Mouse (Mus musculus) lung, embryonic 15.5 days (tissue): ENCODE measurements around the gene Cd34. TPM values are rescaled to one million over a fixed set of nuclear protein-coding genes. Genes with fewer than 3 reads are reported as not detected.
A peak's percentile ranks its signal among the peaks of the same experiment; 100 is the strongest.

Source experiments
- ATAC-seq: fragments of 200-750 bp; cut with Nextera tagmentation; 2 replicates; pipeline ENCODE4 v1.8.0; 2017; ENCODE audit warnings: moderate number of reproducible peaks, borderline replicate concordance; ENCODE audit not compliant: low FRiP score, low TSS enrichment; ENCODE audit errors: extremely low read depth
- H3K27ac ChIP-seq: fragments of 300-500 bp; sonication (generic); 2 replicates; pipeline ENCODE4 v1.5.1; 2015; ENCODE audit warnings: moderate library complexity, mild to moderate bottlenecking, inconsistent platforms
- H3K27me3 ChIP-seq: fragments of 300-500 bp; sonication (generic); 2 replicates; pipeline ENCODE4 v1.6.1; 2015; ENCODE audit warnings: inconsistent platforms
- H3K36me3 ChIP-seq: fragments of 300-500 bp; sonication (generic); 2 replicates; pipeline ENCODE4 v1.6.1; 2015; ENCODE audit warnings: inconsistent platforms
- H3K4me1 ChIP-seq: fragments of 300-500 bp; sonication (generic); 2 replicates; pipeline ENCODE4 v1.6.1; 2015; ENCODE audit warnings: inconsistent platforms
- H3K4me2 ChIP-seq: fragments of 300-500 bp; sonication (generic); 2 replicates; pipeline ENCODE4 v1.6.1; 2015; ENCODE audit warnings: inconsistent platforms, mild to moderate bottlenecking, moderate library complexity
- H3K4me3 ChIP-seq: fragments of 300-500 bp; sonication (generic); 2 replicates; pipeline ENCODE4 v1.5.1; 2015; ENCODE audit warnings: mild to moderate bottlenecking, inconsistent platforms
- H3K9ac ChIP-seq: fragments of 300-500 bp; sonication (generic); 2 replicates; pipeline ENCODE4 v1.6.1; 2015; ENCODE audit warnings: inconsistent platforms
- H3K9me3 ChIP-seq: fragments of 300-500 bp; sonication (generic); 2 replicates; pipeline ENCODE4 v1.6.1; 2016; ENCODE audit warnings: inconsistent platforms
- WGBS: fragments of 180-500 bp; shearing (Covaris S2); methylation state at CpG from one replicate; pipeline ENCODE4 v1.1.7; 2015; 5-methylcytosine and 5-hydroxymethylcytosine counted together
- polyA plus RNA-seq: library from polyadenylated mRNA; unstranded; fragments of >200 nt; fragmentation: Nextera tagmentation; extraction: Ambion mirVana; gene quantifications from 2 replicates; pipeline ENCODE4 v1.2.1, GENCODE M21; 2015

Cd34 gene
- polyA plus RNA-seq, 1 experiment from 2014 or later = 183 TPM

DNA sequence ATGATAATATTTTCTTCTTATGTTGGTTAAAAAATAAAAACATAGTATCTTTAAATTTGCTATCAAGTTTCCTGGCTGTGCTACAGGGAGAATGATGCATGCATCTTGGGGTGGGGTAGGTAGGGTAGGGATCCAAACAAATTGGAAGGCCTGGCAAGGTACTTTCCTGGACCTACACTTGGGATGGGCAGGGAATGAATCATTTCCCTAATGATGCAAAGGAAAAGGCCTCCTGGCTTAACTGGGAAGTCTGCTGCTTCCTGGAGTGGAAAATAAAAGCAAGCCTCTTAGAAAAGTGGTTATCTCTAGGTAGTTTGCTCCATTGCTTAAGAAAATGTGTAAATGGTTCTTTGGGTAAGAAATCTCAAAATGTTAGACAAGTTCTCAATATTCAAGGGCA is 2.9 kb downstream of the Cd34 start:
- Histone ChIP-seq H3K36me3 (no peaks in the 10 kb centered on the region), H3K9me3 (no peaks in the 10 kb centered on the region), H3K4me3 (no peak overlapping the region), H3K4me1 (peaks cover 9% of the 10 kb centered on the region), H3K9ac (no peak overlapping the region), H3K27me3 (peaks cover 9% of the 10 kb centered on the region), H3K27ac (peak overlapping the region; percentile 35; the same call in 1 of the 2 replicates), H3K4me2 (peak overlapping the region; percentile 71)
- ATAC-seq = no peak

DNA sequence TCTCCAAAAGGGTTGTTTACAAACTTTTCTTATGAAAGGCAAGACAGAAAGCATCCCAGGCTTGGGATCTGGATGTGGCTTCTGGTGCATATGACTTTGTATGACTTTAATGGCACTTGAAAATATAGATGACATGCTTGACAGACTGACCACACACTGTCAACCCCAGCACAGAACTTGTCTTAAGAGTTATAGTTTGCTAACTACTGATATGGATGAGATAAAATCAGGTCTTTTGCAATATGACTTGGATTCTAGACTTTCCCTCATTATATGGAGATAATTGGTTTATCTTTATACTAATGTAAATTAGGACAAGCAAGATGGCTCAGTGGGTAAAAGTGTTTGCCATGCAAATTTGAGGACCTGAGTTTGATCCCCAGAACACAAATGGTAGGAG is 4.3 kb downstream of the Cd34 start:
- Histone ChIP-seq H3K9me3 (no peaks in the 10 kb centered on the region), H3K4me3 (no peak overlapping the region), H3K4me1 (peaks cover 7% of the 10 kb centered on the region; the same call in 1 of the 2 replicates), H3K36me3 (no peaks in the 10 kb centered on the region), H3K27me3 (peaks cover 9% of the 10 kb centered on the region), H3K27ac (no peak overlapping the region), H3K4me2 (peak overlapping the region; percentile 71), H3K9ac (no peak overlapping the region)
- no peak for ATAC-seq

DNA sequence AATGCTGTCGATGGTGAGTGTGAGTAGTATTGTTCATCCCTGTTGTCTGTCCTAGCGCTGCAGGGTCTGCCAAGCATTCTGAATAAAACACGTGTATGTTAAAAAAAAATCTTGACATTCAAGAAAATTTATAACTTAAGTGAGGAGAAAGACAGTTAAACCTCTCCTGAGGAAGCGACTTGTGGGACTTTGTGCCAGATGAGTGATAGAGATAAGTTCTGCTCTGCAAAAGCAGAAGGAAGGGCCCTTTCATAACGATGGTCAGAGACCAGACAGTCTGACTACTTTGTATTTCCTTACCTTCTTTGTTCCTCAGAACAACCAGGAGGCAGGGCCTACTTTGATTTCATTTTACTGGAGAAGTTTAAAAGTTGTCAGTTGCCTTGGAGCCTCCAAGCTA is 4.9 kb downstream of the Cd34 start:
- Histone ChIP-seq H3K9me3 (no peaks in the 10 kb centered on the region), H3K9ac (no peak overlapping the region), H3K27ac (no peak overlapping the region), H3K4me2 (peak overlapping the region; percentile 20; the same call in 1 of the 2 replicates), H3K36me3 (no peaks in the 10 kb centered on the region), H3K27me3 (peaks cover 7% of the 10 kb centered on the region), H3K4me3 (no peak overlapping the region), H3K4me1 (peaks cover 6% of the 10 kb centered on the region; the same call in 1 of the 2 replicates)
- ATAC-seq = no peak
- 63% methylated on average over 5 of the region's 5 CpGs for WGBS

DNA sequence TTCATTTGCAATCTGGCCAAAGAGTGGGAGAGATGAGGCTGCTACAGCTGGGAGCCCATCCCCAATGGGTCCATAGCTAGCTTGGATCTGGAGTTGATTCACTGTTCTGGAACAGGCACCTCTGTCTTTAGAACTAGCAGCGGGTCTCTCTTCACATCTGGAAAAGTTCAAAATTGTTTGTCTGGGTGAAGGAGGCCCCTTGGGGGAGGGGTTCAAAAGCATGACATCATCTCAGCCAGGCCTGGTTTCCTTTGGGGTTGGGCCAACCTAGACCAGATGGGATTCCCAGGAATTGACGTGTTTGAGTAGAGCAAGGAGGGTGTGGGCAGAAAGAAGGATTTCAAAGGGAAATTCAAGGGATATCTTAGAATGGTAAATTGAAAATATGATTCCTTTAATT is 6.8 kb downstream of the Cd34 start:
- no peak overlapping the region for H3K4me2 ChIP-seq
- ATAC-seq = no peak
- no peak overlapping the region for H3K27ac ChIP-seq
- no peaks in the 10 kb centered on the region for H3K9me3 ChIP-seq
- 35% methylated on average over 2 of the region's 2 CpGs for WGBS
- H3K9ac ChIP-seq = no peak overlapping the region
- no peaks in the 10 kb centered on the region for H3K36me3 ChIP-seq
- H3K27me3 ChIP-seq = no peaks in the 10 kb centered on the region
- H3K4me1 ChIP-seq = no peaks in the 10 kb centered on the region
- H3K4me3 ChIP-seq = no peak overlapping the region

DNA sequence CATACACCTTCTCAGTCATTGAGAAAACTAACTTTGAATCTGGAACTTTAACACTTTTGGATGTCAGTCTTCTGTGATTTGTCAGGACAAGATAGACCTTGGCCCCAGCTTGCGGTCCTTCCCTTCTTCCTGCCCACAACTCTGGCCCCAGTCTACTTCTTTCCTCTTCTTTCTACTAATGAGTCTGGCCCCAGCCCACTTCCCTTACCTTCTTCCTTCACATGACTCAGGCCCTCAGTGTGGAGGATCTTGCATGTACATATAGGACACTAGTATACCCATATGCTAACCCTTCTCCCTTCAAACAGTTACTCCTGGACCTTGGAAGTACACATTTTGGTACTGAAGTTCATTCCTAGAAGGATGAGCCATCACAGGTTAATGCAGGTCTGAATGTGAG is 7.8 kb downstream of the Cd34 start:
- no peaks in the 10 kb centered on the region for H3K36me3 ChIP-seq
- no peaks in the 10 kb centered on the region for H3K27me3 ChIP-seq
- no peak overlapping the region for H3K4me3 ChIP-seq
- H3K9me3 ChIP-seq = no peaks in the 10 kb centered on the region
- no peaks in the 10 kb centered on the region for H3K4me1 ChIP-seq
- no peak overlapping the region for H3K4me2 ChIP-seq
- 83% methylated on average over 1 of the region's 1 CpGs for WGBS
- H3K9ac ChIP-seq = no peak overlapping the region
- ATAC-seq = no peak
- H3K27ac ChIP-seq = no peak overlapping the region

DNA sequence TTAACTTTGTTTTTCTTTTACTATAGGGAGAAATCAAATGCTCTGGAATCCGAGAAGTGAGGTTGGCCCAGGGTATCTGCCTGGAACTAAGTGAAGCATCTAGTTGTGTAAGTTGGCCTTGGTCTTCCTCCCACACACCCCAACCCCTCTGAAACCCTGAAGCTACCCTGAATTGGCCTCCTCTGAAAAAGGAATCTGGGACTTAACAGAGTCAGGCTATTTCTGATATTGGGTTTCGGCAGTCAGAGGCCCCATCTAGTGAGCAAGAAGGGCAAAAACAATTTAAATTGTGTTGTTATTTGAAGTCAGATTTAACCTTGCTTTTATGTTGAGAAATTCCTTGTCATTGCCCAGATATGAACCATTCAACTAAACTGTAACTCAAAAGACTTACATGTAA is 12.3 kb downstream of the Cd34 start:
- H3K27me3 ChIP-seq = no peaks in the 10 kb centered on the region
- WGBS = 26% methylated on average over 2 of the region's 2 CpGs
- no peak for ATAC-seq
- no peak overlapping the region for H3K9ac ChIP-seq
- no peak overlapping the region for H3K4me2 ChIP-seq
- no peak overlapping the region for H3K4me3 ChIP-seq
- H3K36me3 ChIP-seq = no peaks in the 10 kb centered on the region
- H3K9me3 ChIP-seq = no peaks in the 10 kb centered on the region
- no peak overlapping the region for H3K27ac ChIP-seq
- H3K4me1 ChIP-seq = no peaks in the 10 kb centered on the region

DNA sequence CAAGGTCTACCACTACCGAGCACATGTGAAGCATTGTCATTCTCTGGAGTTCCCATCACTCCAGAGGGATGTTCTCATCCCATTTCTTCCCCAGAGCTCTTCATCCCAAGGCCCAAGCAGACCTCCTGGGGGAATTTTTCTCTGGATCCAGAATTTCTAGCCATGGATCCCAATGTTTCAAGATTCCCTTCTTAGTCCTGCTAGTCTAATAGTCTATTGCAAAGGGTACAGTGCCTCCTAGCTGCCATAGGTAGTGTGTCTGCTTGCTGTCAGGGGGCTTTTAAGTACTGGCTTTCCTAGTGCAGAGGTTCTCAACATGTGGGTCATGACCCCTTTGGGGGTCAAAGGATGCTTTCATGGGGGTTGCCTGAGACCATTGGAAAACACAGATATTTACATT is 14.3 kb downstream of the Cd34 start:
- Histone ChIP-seq H3K27me3 (no peaks in the 10 kb centered on the region), H3K4me2 (no peak overlapping the region), H3K4me3 (no peak overlapping the region), H3K4me1 (no peaks in the 10 kb centered on the region), H3K9me3 (no peaks in the 10 kb centered on the region), H3K27ac (no peak overlapping the region), H3K36me3 (no peaks in the 10 kb centered on the region), H3K9ac (no peak overlapping the region)
- no peak for ATAC-seq
- 85% methylated on average over 1 of the region's 1 CpGs for WGBS

DNA sequence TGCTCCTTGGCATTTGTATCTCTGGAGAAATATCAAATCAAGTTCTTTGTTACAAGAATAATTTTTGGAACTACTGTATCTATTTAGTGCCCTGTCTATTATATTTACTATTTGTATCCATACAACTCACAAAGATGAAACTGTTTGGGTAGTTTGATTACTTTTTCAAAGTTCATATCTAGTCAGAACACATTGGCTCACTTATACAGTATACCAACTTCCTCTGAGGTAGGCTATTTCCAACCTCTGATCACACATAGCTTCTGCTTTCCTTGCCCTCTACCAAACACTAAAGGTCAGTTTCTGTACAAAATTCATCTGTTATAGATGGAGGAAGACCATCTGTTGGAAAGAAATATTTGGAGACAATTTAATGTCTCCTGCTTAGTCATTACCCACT is 16.1 kb downstream of the Cd34 start:
- Histone ChIP-seq H3K9me3 (no peaks in the 10 kb centered on the region), H3K27ac (no peak overlapping the region), H3K9ac (no peak overlapping the region), H3K4me2 (no peak overlapping the region), H3K4me3 (no peak overlapping the region), H3K4me1 (no peaks in the 10 kb centered on the region), H3K27me3 (no peaks in the 10 kb centered on the region), H3K36me3 (no peaks in the 10 kb centered on the region)
- ATAC-seq = no peak

DNA sequence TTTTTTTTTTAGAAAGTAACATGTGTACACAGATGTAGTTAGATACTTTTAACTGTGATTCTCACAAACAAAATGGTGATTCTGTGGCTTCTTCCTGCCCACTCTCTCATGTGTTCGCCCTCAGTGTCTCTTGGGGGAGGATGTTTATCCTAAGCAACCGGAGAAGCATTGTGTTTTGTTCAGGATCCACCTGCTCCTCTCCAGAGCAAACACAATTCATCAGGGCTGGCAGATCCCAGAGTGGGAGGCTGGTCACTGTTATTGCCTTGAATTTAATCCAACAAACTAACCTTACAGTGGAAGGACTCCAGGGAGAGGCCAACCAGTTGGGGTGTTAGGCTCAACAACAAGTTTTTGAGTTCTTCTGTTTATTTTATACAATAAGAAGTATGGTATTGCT is 17.1 kb downstream of the Cd34 start:
- no peak overlapping the region for H3K27ac ChIP-seq
- ATAC-seq = 0 out of 2 replicates have a peak, but pooled peaks have one; percentile 27

DNA sequence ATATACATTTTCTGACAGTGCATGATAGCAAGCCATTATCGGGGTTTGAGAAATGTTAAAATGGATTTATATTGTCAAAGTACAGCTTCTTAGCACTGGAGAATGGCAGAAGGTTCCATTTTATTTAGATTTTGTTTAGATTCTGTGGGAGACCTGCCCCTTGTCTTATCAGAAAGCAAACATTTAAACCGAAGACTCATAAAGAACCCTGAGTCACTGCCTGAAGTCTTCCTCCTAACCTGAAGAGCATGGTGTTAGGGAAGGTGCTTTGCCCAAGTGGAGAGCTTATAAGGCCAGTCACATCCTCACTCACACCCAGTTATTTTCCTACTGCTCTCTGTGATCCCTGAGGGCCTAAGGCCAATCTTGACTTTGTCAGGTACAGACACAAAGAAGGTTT is 18.4 kb downstream of the Cd34 start:
- Histone ChIP-seq H3K4me1 (no peaks in the 10 kb centered on the region), H3K36me3 (no peaks in the 10 kb centered on the region), H3K9me3 (no peaks in the 10 kb centered on the region), H3K9ac (no peak overlapping the region), H3K27ac (no peak overlapping the region), H3K4me2 (no peak overlapping the region), H3K27me3 (no peaks in the 10 kb centered on the region), H3K4me3 (no peak overlapping the region)
- WGBS = 51% methylated on average over 2 of the region's 2 CpGs
- no peak for ATAC-seq

More for the DNA sequence above, 17.1 kb downstream of the Cd34 start:
- H3K4me1 ChIP-seq = no peaks in the 10 kb centered on the region
- no peaks in the 10 kb centered on the region for H3K27me3 ChIP-seq
- H3K9ac ChIP-seq = no peak overlapping the region
- WGBS = 24% methylated on average over 2 of the region's 2 CpGs
- H3K4me3 ChIP-seq = no peak overlapping the region
- no peaks in the 10 kb centered on the region for H3K36me3 ChIP-seq
- no peaks in the 10 kb centered on the region for H3K9me3 ChIP-seq
- no peak overlapping the region for H3K4me2 ChIP-seq

DNA sequence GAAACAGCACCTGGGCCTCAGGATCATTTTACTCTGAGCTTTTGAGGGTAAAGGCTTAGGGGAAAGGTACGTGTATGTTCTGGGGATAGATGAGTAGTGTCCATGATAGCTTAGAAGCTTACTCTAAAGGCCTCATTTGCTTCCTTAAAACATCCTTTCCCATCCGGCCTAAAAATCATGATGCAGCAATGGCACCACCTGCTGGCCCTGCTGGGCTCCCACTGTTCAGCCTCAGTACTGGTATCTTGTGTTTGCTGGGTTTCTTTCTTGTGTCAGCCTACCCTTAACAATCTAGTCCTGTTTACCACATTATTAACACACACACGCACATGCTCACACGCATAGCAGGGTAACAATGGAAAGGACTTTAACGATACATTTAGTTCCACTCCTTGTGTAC is 23.6 kb downstream of the Cd34 start:
- Histone ChIP-seq H3K27me3 (no peaks in the 10 kb centered on the region), H3K27ac (peak overlapping the region; percentile 58), H3K9ac (no peak overlapping the region), H3K4me3 (no peak overlapping the region), H3K36me3 (no peaks in the 10 kb centered on the region), H3K4me2 (no peak overlapping the region), H3K9me3 (no peaks in the 10 kb centered on the region), H3K4me1 (peaks cover 9% of the 10 kb centered on the region)
- 23% methylated on average over 5 of the region's 5 CpGs for WGBS
- peak; percentile 76 for ATAC-seq

DNA sequence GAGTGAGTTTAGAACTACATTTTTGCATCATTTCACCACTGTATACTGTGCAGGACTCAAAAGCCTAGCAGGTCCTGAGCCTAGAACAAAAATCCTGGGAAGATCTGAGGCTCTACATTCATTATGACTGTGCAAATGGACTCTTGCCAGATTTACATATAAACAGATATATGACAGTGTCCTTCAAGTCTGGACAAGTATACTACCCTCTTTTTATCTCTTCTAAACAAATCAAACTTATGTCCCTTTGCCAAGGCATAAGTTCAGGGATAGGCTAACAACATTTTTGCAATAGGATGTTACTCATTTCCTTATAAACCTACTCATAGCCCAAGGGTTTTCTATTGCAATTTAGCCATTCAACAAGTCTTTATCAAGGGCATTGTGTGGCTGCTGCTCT is 24.1 kb downstream of the Cd34 start:
- H3K36me3 ChIP-seq = no peaks in the 10 kb centered on the region
- H3K4me2 ChIP-seq = no peak overlapping the region
- H3K9me3 ChIP-seq = no peaks in the 10 kb centered on the region
- H3K27ac ChIP-seq = peak overlapping the region; percentile 58
- H3K4me3 ChIP-seq = no peak overlapping the region
- H3K27me3 ChIP-seq = no peaks in the 10 kb centered on the region
- peak; percentile 83; the same call in 1 of the 2 replicates for ATAC-seq
- peaks cover 9% of the 10 kb centered on the region for H3K4me1 ChIP-seq
- H3K9ac ChIP-seq = no peak overlapping the region

DNA sequence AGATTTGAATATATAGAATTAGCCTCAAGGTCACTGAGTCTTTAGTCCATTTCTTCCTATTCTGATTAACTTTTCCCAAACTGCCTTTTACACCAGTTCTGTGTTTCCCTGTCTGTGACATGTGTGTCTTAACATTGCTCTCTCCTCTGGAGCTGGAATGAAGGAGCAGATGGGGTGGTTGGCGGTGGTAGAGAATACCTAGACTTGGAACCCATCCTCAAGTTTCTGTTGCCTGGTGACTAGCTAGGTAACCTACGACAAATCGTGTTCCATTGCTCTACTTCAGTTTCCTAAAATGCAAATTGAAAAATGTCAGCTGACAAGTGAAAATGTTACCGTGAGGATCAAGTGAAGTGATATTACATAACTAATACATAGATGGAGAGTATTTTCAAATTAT is 33.4 kb downstream of the Cd34 start:
- no peak overlapping the region for H3K4me3 ChIP-seq
- H3K27me3 ChIP-seq = no peaks in the 10 kb centered on the region
- no peak overlapping the region for H3K27ac ChIP-seq
- no peak overlapping the region for H3K9ac ChIP-seq
- no peaks in the 10 kb centered on the region for H3K36me3 ChIP-seq
- no peak overlapping the region for H3K4me2 ChIP-seq
- peaks cover 6% of the 10 kb centered on the region for H3K4me1 ChIP-seq
- 82% methylated on average over 4 of the region's 4 CpGs for WGBS
- no peaks in the 10 kb centered on the region for H3K9me3 ChIP-seq
- no peak for ATAC-seq
